Mouse (Mus musculus) cerebellum, postnatal 25 days (tissue): ENCODE measurements around the gene Cst10.

Experiments
- DNase-seq, 2 experiments: peaks; one replicate each; pipeline ENCODE4 v3.0.0; 2021; ENCODE audit warnings: mixed read lengths in 2 of 2

The Cst10 gene

GRCm38 (mm10) chr2:149404757-149405156, at the start of gene Cst10:
Gene Cst10 (plus strand): TSS chr2:149405057.
- no peak for DNase-seq

- no peak for DNase-seq
Observed at GRCm38 (mm10) chr2:149392951-149393350, 11.9 kb upstream of the Cst10 start.

GRCm38 (mm10) chr2:149422564-149422963, 17.7 kb downstream of the Cst10 start:
- peak; percentile 21 to 62 for DNase-seq
